Mouse (Mus musculus): ENCODE data around the gene Tnfrsf21. TPM values are rescaled to one million over a fixed set of nuclear protein-coding genes. Genes with fewer than 3 reads are reported as not detected.

The Tnfrsf21 gene
- total RNA-seq, 2 experiments from 2014 or later = 17.9 to 23.1 TPM

DNA sequence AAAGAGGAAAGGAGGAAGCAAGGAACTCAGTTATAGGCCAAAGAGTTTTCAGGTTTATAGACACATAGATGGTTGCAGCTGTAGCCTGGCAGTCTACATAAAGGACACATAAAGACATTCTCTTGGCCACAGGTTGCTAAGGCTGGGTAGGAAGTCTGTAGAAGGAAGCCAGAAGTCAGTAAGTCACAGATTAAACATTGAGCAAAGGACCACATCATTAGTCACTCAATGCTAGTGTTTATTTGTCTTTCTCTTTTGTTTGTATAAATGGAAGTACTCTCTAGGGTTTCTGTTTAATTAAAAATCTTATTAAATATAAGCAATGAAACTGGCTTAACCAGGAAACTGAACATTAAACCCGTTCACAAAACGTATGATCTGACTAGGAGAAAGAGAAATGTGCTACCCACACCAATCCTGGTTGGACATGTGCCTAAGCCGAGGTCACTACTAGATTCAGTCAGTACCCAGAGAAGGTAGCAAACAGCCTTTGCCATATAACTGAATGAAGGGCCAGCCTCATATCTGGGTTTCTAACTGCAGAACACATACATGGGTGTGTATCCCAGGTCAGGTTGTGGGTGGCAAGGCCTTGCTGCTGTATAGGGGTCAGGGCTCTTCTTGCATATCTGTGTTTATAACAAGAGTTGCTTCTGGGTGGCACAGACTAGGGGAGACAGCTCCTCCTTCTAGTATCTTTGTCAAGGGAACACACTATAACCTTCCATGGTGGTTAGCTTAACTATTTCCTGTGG, 113.9 kb downstream of the Tnfrsf21 start:
- no peak for DNase-seq

DNA sequence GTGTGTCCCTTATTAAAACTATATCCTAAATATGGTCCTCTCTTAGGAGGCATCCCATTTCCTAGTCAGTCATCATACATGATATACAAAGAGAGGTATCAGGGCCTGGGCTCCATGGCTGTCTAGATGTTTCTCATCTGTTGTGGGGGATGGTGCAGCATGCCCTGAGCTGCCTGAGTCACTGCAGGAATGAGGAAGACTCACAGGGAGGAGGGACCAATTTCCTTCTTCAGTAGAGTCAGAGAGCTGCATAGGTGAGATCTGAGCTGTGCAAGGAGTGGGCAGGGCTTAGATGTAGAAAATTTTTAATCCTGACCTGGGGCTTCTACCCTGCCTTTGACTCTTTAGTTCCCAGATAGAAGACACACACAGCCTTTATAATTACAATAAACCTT, 114.5 kb downstream of the Tnfrsf21 start:
- DNase-seq = no peak

DNA sequence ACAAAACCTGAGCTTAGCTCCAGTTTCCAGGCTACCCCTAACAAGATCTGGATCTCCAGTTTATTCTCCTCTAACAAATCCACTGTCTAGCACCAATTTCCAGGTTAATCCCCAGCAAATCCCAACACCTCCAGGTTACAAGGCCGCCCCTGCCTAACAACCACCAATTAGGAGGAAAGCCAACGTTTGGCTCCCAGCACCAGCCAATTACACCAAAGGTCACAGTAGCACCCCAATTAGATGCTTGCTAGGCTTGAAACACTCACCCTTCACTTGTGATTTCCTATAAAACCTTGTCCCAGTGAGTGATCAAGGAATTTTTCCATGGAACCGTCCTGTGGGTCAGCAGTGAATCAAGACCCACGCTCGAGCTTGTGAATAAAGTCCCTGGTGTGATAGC, 116.1 kb downstream of the Tnfrsf21 start:
- no peak for DNase-seq

DNA sequence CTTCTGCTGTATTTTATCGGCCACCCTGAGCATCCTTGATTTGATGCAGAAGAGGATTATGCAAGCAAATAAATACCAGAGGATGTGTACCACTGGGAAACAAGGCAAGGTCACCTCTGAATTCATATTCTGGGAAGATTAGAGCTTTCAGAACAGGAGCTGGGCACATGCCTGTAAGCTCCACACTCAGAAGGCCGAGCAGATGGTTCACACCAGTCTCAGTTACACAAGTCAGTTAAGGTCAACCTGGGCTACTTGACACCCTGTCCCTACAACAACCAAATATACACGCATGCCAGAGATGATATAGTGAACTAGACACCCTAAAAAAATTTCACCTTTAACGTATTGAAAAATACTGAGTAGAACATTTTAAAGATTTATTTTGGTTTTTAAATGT, 116.8 kb downstream of the Tnfrsf21 start:
- peak; percentile 29 for DNase-seq

DNA sequence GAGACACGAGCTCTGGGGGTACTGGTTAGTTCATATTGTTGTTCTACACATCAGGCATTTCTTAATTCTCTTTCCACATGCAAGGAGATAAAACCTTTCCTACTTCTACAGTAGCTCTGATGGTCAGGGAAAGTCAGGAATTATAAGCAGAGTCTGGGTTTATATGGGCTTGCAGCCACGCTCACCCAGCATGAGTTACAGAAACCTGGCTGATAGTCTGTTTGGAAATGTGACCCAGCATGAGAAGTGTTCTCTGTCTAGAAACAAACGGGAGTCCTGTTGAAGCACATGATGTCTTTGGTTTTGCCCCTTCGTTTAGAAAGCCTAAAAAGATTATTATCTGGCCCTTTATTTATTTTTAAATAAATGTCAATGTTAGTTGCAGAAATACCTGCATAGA, 118.6 kb downstream of the Tnfrsf21 start:
- DNase-seq = no peak

DNA sequence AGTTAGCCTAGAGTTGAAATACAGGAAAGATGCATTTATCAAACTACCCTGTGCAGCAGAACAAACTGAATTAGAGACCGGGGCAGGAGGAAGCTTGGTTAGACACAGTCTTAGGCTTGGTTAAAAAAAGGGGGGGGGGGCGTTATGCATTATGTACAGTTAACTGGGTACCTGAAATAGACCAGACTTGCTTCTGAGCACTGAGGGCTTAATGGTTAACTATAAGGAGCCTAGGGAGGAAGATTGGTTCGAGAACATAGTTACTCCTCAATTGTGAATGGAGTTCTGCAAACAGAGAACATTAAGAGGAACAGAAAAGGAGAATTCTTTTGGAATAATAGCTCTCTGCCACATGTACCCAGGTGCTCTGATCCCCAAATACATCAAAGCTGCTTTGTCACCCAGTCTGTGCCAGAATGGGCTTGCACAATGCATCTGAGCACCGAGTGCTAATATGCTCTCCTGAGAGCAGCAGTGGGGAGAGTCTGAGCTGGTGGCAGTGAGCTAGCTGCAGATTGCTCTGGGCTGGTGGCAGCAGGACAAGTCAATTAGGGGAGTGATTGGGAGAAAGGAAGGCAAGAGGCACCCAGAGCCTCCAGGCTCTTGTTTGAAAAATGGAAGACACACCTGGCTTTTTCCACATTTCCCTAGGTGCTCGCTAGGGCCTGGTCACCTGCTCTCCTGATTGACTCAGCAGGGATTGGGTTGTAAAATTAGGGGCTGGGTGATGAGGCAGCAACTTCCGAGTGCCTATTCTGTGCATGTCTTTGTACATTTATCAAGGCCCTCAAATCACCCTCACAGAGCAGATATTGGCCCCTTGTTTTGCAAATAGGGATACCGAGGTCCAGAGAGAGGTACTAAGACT, 119.3 kb downstream of the Tnfrsf21 start:
- DNase-seq = no peak

DNA sequence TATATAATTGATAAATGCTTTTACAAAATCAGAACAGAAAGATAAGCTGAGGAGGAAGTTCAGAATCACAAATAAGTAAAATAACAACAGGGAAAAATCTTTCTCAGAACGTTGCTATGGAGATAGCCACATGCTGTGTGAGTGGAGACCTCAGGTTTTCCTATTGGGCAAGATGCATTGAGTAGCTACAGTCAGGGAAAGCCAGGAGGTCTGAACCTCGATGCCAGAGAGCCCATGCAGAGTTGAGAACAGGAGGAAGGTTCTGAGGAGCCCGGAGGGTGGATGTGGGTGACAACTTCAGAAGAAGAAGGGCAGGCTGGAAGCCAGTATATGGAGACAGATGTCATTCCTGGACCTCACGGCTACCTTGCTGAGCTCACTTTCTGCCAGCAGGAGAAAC, 120.4 kb downstream of the Tnfrsf21 start:
- DNase-seq = no peak

DNA sequence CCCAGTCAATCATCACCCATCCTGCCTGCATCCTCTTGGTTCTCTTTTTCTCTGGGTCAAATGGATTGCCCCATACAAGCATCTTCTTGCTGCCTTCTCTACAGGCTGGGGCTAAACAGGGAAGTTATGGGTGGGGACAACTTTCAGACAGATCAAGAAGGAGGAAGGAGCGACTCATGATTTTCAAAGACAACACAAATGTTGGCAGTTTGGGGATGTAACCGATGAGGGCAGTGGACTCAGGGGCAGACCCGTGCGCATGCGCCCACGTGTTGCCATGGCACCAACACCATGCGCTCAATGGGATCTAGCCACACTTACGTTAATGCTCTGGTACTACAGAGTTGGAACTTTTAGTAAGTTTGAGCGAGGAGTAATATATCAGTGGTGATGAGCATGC, 121.5 kb downstream of the Tnfrsf21 start:
- peak; percentile 15 for DNase-seq

DNA sequence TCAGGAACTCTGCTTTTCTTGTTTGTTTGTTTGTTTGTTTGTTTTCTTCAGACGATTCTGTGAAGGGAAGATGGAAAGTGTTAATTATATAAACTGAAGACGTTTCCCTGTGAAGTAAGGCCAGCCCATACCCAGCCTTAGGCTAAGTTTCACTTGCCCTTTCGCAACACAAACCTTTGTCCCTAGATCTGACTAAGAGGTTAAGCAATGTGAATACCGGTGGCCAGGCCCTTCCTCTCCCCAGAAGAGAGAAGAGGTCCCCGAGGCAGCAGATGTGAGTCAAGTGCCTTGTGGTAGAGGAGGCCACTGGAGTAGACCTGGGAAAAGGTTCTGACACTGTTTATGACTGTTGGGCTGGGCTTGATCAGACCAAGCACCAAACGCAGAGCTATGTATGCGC, 122.0 kb downstream of the Tnfrsf21 start:
- no peak for DNase-seq

Other genes starting within 250 kb of the Tnfrsf21 start
- 10 to 100 TPM; 11.2 to 13.7 TPM for gene Cd2ap, start 139.9 kb upstream of the Tnfrsf21 start, total RNA-seq (2021)

Data from gastrocnemius, postnatal 25 days (tissue).